Mouse (Mus musculus) thymus, adult 2 months (tissue): ENCODE data around the gene Qars. TPM values are rescaled to one million over a fixed set of nuclear protein-coding genes. Genes with fewer than 3 reads are reported as not detected.
A peak's percentile ranks its signal among the peaks of the same experiment; 100 is the strongest.

Experiments used
- DNase-seq: peaks from one replicate; pipeline ENCODE4 v3.0.0; 2021
- H3K27ac ChIP-seq: fragments of 200-500 bp; 2 replicates; pipeline ENCODE4 v1.5.1; 2012; ENCODE audit warnings: low read length, control low read depth; ENCODE audit not compliant: control insufficient read depth, insufficient read depth
- H3K27me3 ChIP-seq: fragments of 200-500 bp; 2 replicates; pipeline ENCODE4 v1.6.1; 2012; ENCODE audit warnings: mild to moderate bottlenecking, low read length, moderate library complexity, mixed read lengths; ENCODE audit not compliant: control insufficient read depth, insufficient read depth
- H3K36me3 ChIP-seq: fragments of 200-500 bp; 2 replicates; pipeline ENCODE4 v1.6.1; 2012; ENCODE audit warnings: mild to moderate bottlenecking, low read length, moderate library complexity; ENCODE audit not compliant: control insufficient read depth, insufficient read depth
- H3K4me1 ChIP-seq: fragments of 200-500 bp; replicated peaks from 2 replicates; pipeline ENCODE4 v1.6.1; 2012; ENCODE audit warnings: low read length; ENCODE audit not compliant: control insufficient read depth, insufficient read depth
- H3K4me3 ChIP-seq: fragments of 200-500 bp; 2 replicates; pipeline ENCODE4 v1.5.1; 2012; ENCODE audit warnings: mild to moderate bottlenecking, low read length, control low read depth, moderate library complexity; ENCODE audit not compliant: control insufficient read depth, insufficient read depth
- CTCF ChIP-seq: fragments of 200-500 bp; IDR thresholded peaks from 2 replicates; pipeline ENCODE4 v1.5.1; 2012; ENCODE audit warnings: mild to moderate bottlenecking, control low read depth, low read length, moderate library complexity, borderline replicate concordance; ENCODE audit not compliant: control insufficient read depth, poor library complexity, insufficient read depth; ENCODE audit errors: extremely low read depth
- POLR2A ChIP-seq: fragments of 200-500 bp; IDR thresholded peaks from 2 replicates; pipeline ENCODE4 v1.6.1; 2012; ENCODE audit warnings: mild to moderate bottlenecking, low read length, control low read depth, moderate library complexity; ENCODE audit not compliant: control insufficient read depth, poor library complexity, insufficient read depth; ENCODE audit errors: extremely low read depth
- WGBS: fragments of 180-500 bp; shearing (Covaris S2); methylation state at CpG from one replicate; pipeline ENCODE4 v1.1.7; 2018; 5-methylcytosine and 5-hydroxymethylcytosine counted together
- polyA plus RNA-seq: library from polyadenylated mRNA; depleted of rRNA; stranded (reverse); fragments of >200 nt; gene quantifications from 2 replicates; pipeline ENCODE4 v1.2.3, GENCODE M21; 2012

The Qars gene
- polyA plus RNA-seq, 1 experiment, result 382 TPM

GRCm38 (mm10) chr9:108463713-108464112, 43.8 kb upstream of the Qars start:
- Histone ChIP-seq H3K4me1 (peaks cover 11% of the 10 kb centered on the region), H3K36me3 (peaks cover 18% of the 10 kb centered on the region), H3K4me3 (no peak overlapping the region), H3K27ac (no peak overlapping the region), H3K27me3 (no peaks in the 10 kb centered on the region)
- DNase-seq, result no peak
- no peak for TF ChIP-seq POLR2A
- WGBS, result 96% methylated on average over 9 of the region's 9 CpGs

GRCm38 (mm10) chr9:108466219-108466618, 41.3 kb upstream of the Qars start:
- H3K4me3 ChIP-seq, result no peak overlapping the region
- H3K27me3 ChIP-seq, result no peaks in the 10 kb centered on the region
- peaks cover 18% of the 10 kb centered on the region for H3K36me3 ChIP-seq
- TF ChIP-seq CTCF, result no peak
- TF ChIP-seq POLR2A, result no peak
- 95% methylated on average over 2 of the region's 2 CpGs for WGBS
- DNase-seq, result no peak
- no peak overlapping the region for H3K27ac ChIP-seq
- peaks cover 9% of the 10 kb centered on the region for H3K4me1 ChIP-seq

- TF ChIP-seq CTCF (no peak), POLR2A (no peak)
- WGBS, result 96% methylated on average over 5 of the region's 5 CpGs
- peaks cover 4% of the 10 kb centered on the region; the same call in 1 of the 2 replicates for H3K36me3 ChIP-seq
- no peak for DNase-seq
- H3K27me3 ChIP-seq, result no peaks in the 10 kb centered on the region
- no peak overlapping the region for H3K27ac ChIP-seq
- H3K4me3 ChIP-seq, result no peak overlapping the region
- H3K4me1 ChIP-seq, result no peaks in the 10 kb centered on the region
These were observed 38.1 kb upstream of the Qars start for GRCm38 (mm10) chr9:108469430-108469829.

GRCm38 (mm10) chr9:108469845-108470244, 37.7 kb upstream of the Qars start:
- no peak for TF ChIP-seq POLR2A
- no peak for TF ChIP-seq CTCF
- WGBS, result 85% methylated on average over 4 of the region's 4 CpGs
- no peak for DNase-seq

GRCm38 (mm10) chr9:108474528-108474927, 33.0 kb upstream of the Qars start:
- Histone ChIP-seq H3K27ac (no peak overlapping the region), H3K27me3 (no peaks in the 10 kb centered on the region), H3K4me1 (peaks cover 7% of the 10 kb centered on the region), H3K36me3 (no peaks in the 10 kb centered on the region), H3K4me3 (no peak overlapping the region)
- TF ChIP-seq CTCF (no peak), POLR2A (no peak)
- WGBS, result 55% methylated on average over 1 of the region's 1 CpGs
- DNase-seq, result no peak

More at GRCm38 (mm10) chr9:108469845-108470244, 37.7 kb upstream of the Qars start:
- Histone ChIP-seq H3K27me3 (no peaks in the 10 kb centered on the region), H3K4me3 (no peak overlapping the region), H3K27ac (no peak overlapping the region), H3K4me1 (no peaks in the 10 kb centered on the region), H3K36me3 (peaks cover 3% of the 10 kb centered on the region; the same call in 1 of the 2 replicates)

GRCm38 (mm10) chr9:108478638-108479156, 28.8 kb upstream of the Qars start:
- 5% methylated on average over 20 of the region's 20 CpGs for WGBS
- Histone ChIP-seq H3K4me3 (peak overlapping the region; percentile 48), H3K27me3 (no peaks in the 10 kb centered on the region), H3K36me3 (no peaks in the 10 kb centered on the region), H3K27ac (no peak overlapping the region), H3K4me1 (peaks cover 11% of the 10 kb centered on the region)
- no peak for TF ChIP-seq POLR2A
- TF ChIP-seq CTCF, result no peak
- peak; percentile 18 for DNase-seq

- H3K4me3 ChIP-seq, result no peak overlapping the region
- DNase-seq, result no peak
- H3K4me1 ChIP-seq, result peaks cover 11% of the 10 kb centered on the region
- H3K36me3 ChIP-seq, result no peaks in the 10 kb centered on the region
- TF ChIP-seq CTCF (no peak), POLR2A (no peak)
- no peak overlapping the region for H3K27ac ChIP-seq
- WGBS, result 52% methylated on average over 11 of the region's 11 CpGs
- H3K27me3 ChIP-seq, result no peaks in the 10 kb centered on the region
These were observed 28.3 kb upstream of the Qars start for GRCm38 (mm10) chr9:108479241-108479640.
